Mouse (Mus musculus): ENCODE data around the gene Cfap97d1. TPM values are rescaled to one million over a fixed set of nuclear protein-coding genes. Genes with fewer than 3 reads are reported as not detected.

Gene Cfap97d1
- polyA plus RNA-seq, 1 experiment from 2014 or later, result not detected

- H3K9me3 ChIP-seq (ENCODE audit: control insufficient read depth, low read length), result no peaks in the 10 kb centered on the region
- no peak overlapping the region for H3K27ac ChIP-seq (ENCODE audit: low read depth, low read length)
- peaks cover 2% of the 10 kb centered on the region for H3K27me3 ChIP-seq (replicated peaks; ENCODE audit: control insufficient read depth, insufficient read depth, low read length)
- no peak overlapping the region for H3K4me3 ChIP-seq (ENCODE audit: low read length)
- no peak overlapping the region for H3K9ac ChIP-seq (ENCODE audit: low read depth, low read length)
- H3K36me3 ChIP-seq (ENCODE audit: control insufficient read depth, insufficient read depth, low read length), result no peaks in the 10 kb centered on the region; the same call in 1 of the 2 replicates
- H3K4me1 ChIP-seq (ENCODE audit: control insufficient read depth, insufficient read depth, low read depth, low read length), result no peaks in the 10 kb centered on the region
- H3K4me2 ChIP-seq (ENCODE audit: low read length), result no peak overlapping the region
- 57% methylated on average over 3 of the region's 3 CpGs for WGBS
- ATAC-seq, result no peak
Measured at GRCm38 (mm10) chr11:101971410-101971809, 12.7 kb upstream of the Cfap97d1 start.

DNA sequence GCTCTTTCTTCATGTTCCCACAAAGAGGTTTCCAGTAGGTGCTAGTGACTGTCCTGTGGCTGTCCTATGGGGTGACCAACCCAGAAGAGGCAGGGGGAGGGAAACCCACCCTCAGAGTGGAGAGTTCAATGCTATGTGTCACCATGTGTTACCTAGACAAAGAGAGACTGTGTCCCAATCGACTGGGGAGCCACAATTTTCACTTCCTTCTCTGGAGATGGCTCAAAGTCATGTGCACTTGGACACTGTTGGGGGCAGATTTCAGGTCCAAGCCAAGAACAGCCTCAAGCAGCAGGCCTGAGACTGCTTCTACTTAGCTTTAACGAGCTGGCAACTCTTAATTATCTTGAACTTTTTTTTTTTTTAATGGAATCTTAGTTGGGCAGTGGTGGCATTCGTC lies 12.0 kb upstream of the Cfap97d1 start:
- whole genome bisulfite sequencing, result 81% methylated on average over 3 of the region's 3 CpGs
- H3K36me3 ChIP-seq (ENCODE audit: control insufficient read depth, insufficient read depth, low read length), result no peaks in the 10 kb centered on the region; the same call in 1 of the 2 replicates
- no peak overlapping the region for H3K27ac ChIP-seq (ENCODE audit: low read depth, low read length)
- H3K27me3 ChIP-seq (replicated peaks; ENCODE audit: control insufficient read depth, insufficient read depth, low read length), result no peaks in the 10 kb centered on the region
- no peak overlapping the region for H3K9ac ChIP-seq (ENCODE audit: low read depth, low read length)
- H3K4me2 ChIP-seq (ENCODE audit: low read length), result no peak overlapping the region
- H3K4me1 ChIP-seq (ENCODE audit: control insufficient read depth, insufficient read depth, low read depth, low read length), result no peaks in the 10 kb centered on the region
- no peak overlapping the region for H3K4me3 ChIP-seq (ENCODE audit: low read length)
- ATAC-seq, result no peak
- H3K9me3 ChIP-seq (ENCODE audit: control insufficient read depth, low read length), result no peaks in the 10 kb centered on the region

DNA sequence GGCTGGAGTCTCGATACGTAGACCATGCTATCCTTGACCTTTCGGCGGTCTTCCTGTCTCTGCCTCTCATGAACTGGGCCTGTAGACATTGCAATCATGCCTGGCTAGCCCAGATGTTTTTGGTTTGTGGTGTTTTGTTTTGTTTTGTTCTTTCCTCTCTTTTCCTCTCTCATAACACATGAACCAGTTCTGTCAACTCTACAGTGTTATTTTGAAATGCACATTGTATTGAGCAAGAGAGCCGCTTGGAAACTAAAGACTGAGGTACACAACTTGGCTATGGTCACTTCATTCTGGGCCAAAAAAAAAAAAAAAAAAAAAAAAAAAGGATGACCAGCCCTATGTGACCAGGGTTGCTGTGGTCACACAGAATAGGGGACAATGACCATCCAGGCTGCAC lies 11.4 kb upstream of the Cfap97d1 start:
- Histone ChIP-seq H3K27me3 (replicated peaks; ENCODE audit: control insufficient read depth, insufficient read depth, low read length) (no peaks in the 10 kb centered on the region), H3K27ac (ENCODE audit: low read depth, low read length) (no peak overlapping the region), H3K9ac (ENCODE audit: low read depth, low read length) (no peak overlapping the region), H3K9me3 (ENCODE audit: control insufficient read depth, low read length) (no peaks in the 10 kb centered on the region), H3K4me3 (ENCODE audit: low read length) (no peak overlapping the region), H3K36me3 (ENCODE audit: control insufficient read depth, insufficient read depth, low read length) (no peaks in the 10 kb centered on the region; the same call in 1 of the 2 replicates), H3K4me1 (ENCODE audit: control insufficient read depth, insufficient read depth, low read depth, low read length) (no peaks in the 10 kb centered on the region), H3K4me2 (ENCODE audit: low read length) (no peak overlapping the region)
- no peak for ATAC-seq
- 96% methylated on average over 5 of the region's 5 CpGs for WGBS

GRCm38 (mm10) chr11:101973496-101973895 lies 10.6 kb upstream of the Cfap97d1 start:
- no peaks in the 10 kb centered on the region for H3K27me3 ChIP-seq (replicated peaks; ENCODE audit: control insufficient read depth, insufficient read depth, low read length)
- no peak overlapping the region for H3K4me2 ChIP-seq (ENCODE audit: low read length)
- H3K36me3 ChIP-seq (ENCODE audit: control insufficient read depth, insufficient read depth, low read length), result no peaks in the 10 kb centered on the region; the same call in 1 of the 2 replicates
- 83% methylated on average over 9 of the region's 9 CpGs for WGBS
- H3K4me3 ChIP-seq (ENCODE audit: low read length), result no peak overlapping the region
- H3K9me3 ChIP-seq (ENCODE audit: control insufficient read depth, low read length), result no peaks in the 10 kb centered on the region
- no peaks in the 10 kb centered on the region for H3K4me1 ChIP-seq (ENCODE audit: control insufficient read depth, insufficient read depth, low read depth, low read length)
- ATAC-seq, result no peak
- H3K27ac ChIP-seq (ENCODE audit: low read depth, low read length), result no peak overlapping the region
- H3K9ac ChIP-seq (ENCODE audit: low read depth, low read length), result no peak overlapping the region

- no peak for ATAC-seq
- H3K4me3 ChIP-seq (ENCODE audit: low read length), result no peak overlapping the region
- H3K4me1 ChIP-seq (ENCODE audit: control insufficient read depth, insufficient read depth, low read depth, low read length), result no peaks in the 10 kb centered on the region
- H3K4me2 ChIP-seq (ENCODE audit: low read length), result no peak overlapping the region
- 57% methylated on average over 6 of the region's 6 CpGs for WGBS
- H3K36me3 ChIP-seq (ENCODE audit: control insufficient read depth, insufficient read depth, low read length), result no peaks in the 10 kb centered on the region; the same call in 1 of the 2 replicates
- no peaks in the 10 kb centered on the region for H3K27me3 ChIP-seq (replicated peaks; ENCODE audit: control insufficient read depth, insufficient read depth, low read length)
- no peak overlapping the region for H3K9ac ChIP-seq (ENCODE audit: low read depth, low read length)
- H3K9me3 ChIP-seq (ENCODE audit: control insufficient read depth, low read length), result no peaks in the 10 kb centered on the region
- no peak overlapping the region for H3K27ac ChIP-seq (ENCODE audit: low read depth, low read length)
Measured at GRCm38 (mm10) chr11:101974181-101974580, 9.9 kb upstream of the Cfap97d1 start.

DNA sequence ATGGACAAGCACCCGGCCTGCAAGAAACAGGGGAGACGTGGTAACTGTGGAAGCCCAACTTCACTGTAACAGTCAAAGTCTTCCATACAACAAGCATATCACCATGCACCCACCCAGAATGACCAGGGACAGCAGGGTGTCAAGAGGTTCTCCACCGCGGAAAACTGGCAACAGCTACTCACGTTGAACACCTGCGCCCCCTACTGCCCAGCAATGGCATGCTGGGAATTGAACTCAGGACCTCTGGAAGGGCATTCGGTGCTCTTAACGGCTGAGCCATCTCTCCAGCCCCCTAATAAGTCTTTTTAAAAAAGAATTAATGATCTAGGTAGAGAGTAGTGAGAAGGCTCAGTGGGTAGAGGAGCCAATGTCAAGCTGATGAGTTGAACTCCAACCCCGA lies 9.2 kb upstream of the Cfap97d1 start:
- Histone ChIP-seq H3K9ac (ENCODE audit: low read depth, low read length) (no peak overlapping the region), H3K9me3 (ENCODE audit: control insufficient read depth, low read length) (no peaks in the 10 kb centered on the region), H3K36me3 (ENCODE audit: control insufficient read depth, insufficient read depth, low read length) (peaks cover 1% of the 10 kb centered on the region; the same call in 1 of the 2 replicates), H3K4me1 (ENCODE audit: control insufficient read depth, insufficient read depth, low read depth, low read length) (no peaks in the 10 kb centered on the region), H3K4me2 (ENCODE audit: low read length) (no peak overlapping the region), H3K27me3 (replicated peaks; ENCODE audit: control insufficient read depth, insufficient read depth, low read length) (no peaks in the 10 kb centered on the region), H3K4me3 (ENCODE audit: low read length) (no peak overlapping the region), H3K27ac (ENCODE audit: low read depth, low read length) (no peak overlapping the region)
- 56% methylated on average over 9 of the region's 9 CpGs for WGBS
- no peak for ATAC-seq

DNA sequence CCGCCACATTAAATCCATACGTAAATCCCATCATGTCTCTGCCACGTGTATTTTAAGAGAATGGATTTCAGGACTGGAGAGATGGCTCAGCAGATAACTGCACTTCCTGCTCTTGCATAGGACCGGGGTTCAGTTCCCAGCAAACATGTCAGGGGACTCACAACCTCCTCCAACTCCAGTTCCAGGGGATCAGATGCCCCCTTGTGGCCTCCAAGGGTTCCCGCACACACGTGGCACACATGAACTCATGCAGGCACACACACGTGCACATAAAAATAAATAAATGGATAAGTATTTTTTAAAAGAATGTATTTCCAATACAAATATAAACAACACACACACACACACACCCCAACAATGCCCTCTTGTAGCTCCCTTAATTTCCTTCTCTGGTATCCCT lies 7.1 kb upstream of the Cfap97d1 start:
- no peaks in the 10 kb centered on the region for H3K9me3 ChIP-seq (ENCODE audit: control insufficient read depth, low read length)
- WGBS, result 96% methylated on average over 7 of the region's 7 CpGs
- H3K36me3 ChIP-seq (ENCODE audit: control insufficient read depth, insufficient read depth, low read length), result peaks cover 11% of the 10 kb centered on the region
- no peak overlapping the region for H3K9ac ChIP-seq (ENCODE audit: low read depth, low read length)
- H3K4me2 ChIP-seq (ENCODE audit: low read length), result no peak overlapping the region
- no peaks in the 10 kb centered on the region for H3K4me1 ChIP-seq (ENCODE audit: control insufficient read depth, insufficient read depth, low read depth, low read length)
- H3K27ac ChIP-seq (ENCODE audit: low read depth, low read length), result no peak overlapping the region
- no peak for ATAC-seq
- no peaks in the 10 kb centered on the region for H3K27me3 ChIP-seq (replicated peaks; ENCODE audit: control insufficient read depth, insufficient read depth, low read length)
- no peak overlapping the region for H3K4me3 ChIP-seq (ENCODE audit: low read length)

DNA sequence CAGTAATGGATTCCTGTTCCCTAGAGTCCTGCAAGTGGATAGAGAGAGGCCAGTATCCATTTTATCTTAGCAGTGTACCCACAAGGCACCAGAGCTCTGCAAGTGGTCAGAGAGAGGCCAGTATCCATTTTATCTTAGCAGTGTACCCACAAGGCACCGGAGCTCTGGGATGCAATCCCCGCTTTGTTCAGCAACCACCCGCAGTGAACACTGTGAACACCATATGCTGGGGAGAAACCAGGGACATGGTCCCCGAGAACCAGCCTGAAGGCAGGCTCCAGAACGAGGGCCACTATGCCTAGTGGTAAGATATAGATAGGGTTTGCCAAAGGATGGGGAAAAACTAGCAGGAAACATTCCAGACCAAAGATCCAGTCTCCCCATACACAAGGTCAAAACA lies 4.9 kb upstream of the Cfap97d1 start:
- Histone ChIP-seq H3K9ac (ENCODE audit: low read depth, low read length) (no peak overlapping the region), H3K9me3 (ENCODE audit: control insufficient read depth, low read length) (no peaks in the 10 kb centered on the region), H3K4me3 (ENCODE audit: low read length) (no peak overlapping the region), H3K27me3 (replicated peaks; ENCODE audit: control insufficient read depth, insufficient read depth, low read length) (no peaks in the 10 kb centered on the region), H3K4me1 (ENCODE audit: control insufficient read depth, insufficient read depth, low read depth, low read length) (peaks cover 8% of the 10 kb centered on the region), H3K36me3 (ENCODE audit: control insufficient read depth, insufficient read depth, low read length) (peaks cover 11% of the 10 kb centered on the region), H3K27ac (ENCODE audit: low read depth, low read length) (no peak overlapping the region), H3K4me2 (ENCODE audit: low read length) (no peak overlapping the region)
- WGBS, result 88% methylated on average over 5 of the region's 5 CpGs
- ATAC-seq, result no peak

GRCm38 (mm10) chr11:101980603-101981157 lies 3.4 kb upstream of the Cfap97d1 start:
- Histone ChIP-seq H3K27me3 (replicated peaks; ENCODE audit: control insufficient read depth, insufficient read depth, low read length) (no peaks in the 10 kb centered on the region), H3K9ac (ENCODE audit: low read depth, low read length) (no peak overlapping the region), H3K27ac (ENCODE audit: low read depth, low read length) (no peak overlapping the region), H3K4me3 (ENCODE audit: low read length) (no peak overlapping the region), H3K4me2 (ENCODE audit: low read length) (no peak overlapping the region), H3K9me3 (ENCODE audit: control insufficient read depth, low read length) (no peaks in the 10 kb centered on the region), H3K36me3 (ENCODE audit: control insufficient read depth, insufficient read depth, low read length) (peaks cover 11% of the 10 kb centered on the region), H3K4me1 (ENCODE audit: control insufficient read depth, insufficient read depth, low read depth, low read length) (peaks cover 13% of the 10 kb centered on the region)
- no peak for ATAC-seq
- 78% methylated on average over 9 of the region's 9 CpGs for WGBS

DNA sequence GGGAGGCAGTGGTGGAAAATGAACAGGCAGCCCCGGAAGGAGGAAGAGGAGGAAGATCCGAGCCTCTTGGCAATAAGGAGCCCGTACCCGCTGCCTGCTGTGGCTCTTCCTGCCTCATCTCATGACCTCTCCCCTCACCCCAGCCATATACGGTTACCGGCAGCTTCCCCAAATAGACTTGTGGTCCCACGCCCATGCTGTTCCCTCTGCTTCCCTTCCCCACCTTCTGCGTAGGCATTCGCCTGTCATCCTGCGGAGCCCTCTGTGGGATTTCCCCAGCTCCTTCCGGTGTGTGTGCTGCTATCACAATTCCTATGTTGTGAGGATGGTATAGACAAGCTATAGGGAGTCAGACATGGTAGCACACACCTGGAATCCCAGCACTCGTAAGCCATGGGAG lies 2.2 kb upstream of the Cfap97d1 start:
- ATAC-seq, result no peak
- H3K27ac ChIP-seq (ENCODE audit: low read depth, low read length), result no peak overlapping the region

More for the DNA sequence above, 2.2 kb upstream of the Cfap97d1 start:
- H3K9ac ChIP-seq (ENCODE audit: low read depth, low read length), result no peak overlapping the region
- peaks cover 11% of the 10 kb centered on the region for H3K36me3 ChIP-seq (ENCODE audit: control insufficient read depth, insufficient read depth, low read length)
- WGBS, result 90% methylated on average over 12 of the region's 12 CpGs
- H3K4me1 ChIP-seq (ENCODE audit: control insufficient read depth, insufficient read depth, low read depth, low read length), result peaks cover 13% of the 10 kb centered on the region
- no peak overlapping the region for H3K4me3 ChIP-seq (ENCODE audit: low read length)
- H3K27me3 ChIP-seq (replicated peaks; ENCODE audit: control insufficient read depth, insufficient read depth, low read length), result no peaks in the 10 kb centered on the region
- no peak overlapping the region for H3K4me2 ChIP-seq (ENCODE audit: low read length)
- no peaks in the 10 kb centered on the region for H3K9me3 ChIP-seq (ENCODE audit: control insufficient read depth, low read length)

Data from hindbrain, embryonic 16.5 days (tissue).